ENCODE assay signal across 9 mouse cellular contexts in the genomic region with DNA sequence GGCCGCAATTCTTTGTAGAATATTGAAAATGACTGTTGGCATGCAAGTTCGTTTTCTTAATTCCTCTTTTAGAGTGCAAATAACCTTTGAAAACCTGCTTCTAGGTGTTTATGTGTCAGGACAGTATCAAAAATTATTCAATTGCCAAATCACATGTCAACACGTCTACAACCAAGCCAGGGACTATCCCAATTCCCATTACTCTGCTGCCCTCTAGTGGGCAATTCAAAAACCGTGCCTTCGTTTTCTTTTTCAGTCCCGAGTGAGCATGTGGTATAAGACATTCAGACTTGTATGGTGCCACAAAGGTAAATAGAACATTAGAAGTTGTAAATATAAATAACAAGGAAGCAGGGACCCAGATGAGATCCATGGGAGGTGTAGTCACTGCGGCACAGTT.
A peak's percentile ranks its signal among the peaks of the same experiment; 100 is the strongest.
DNase-seq lines count a peak whose midpoint lies in the region; ATAC-seq lines count a peak whose summit lies in the region.
"Had no signal": no experiment of that assay in that cellular context is flagged by ENCODE, and none has a peak within 500 bp of the region (broad histone marks: within the 10 kb centered on the region; RNA-seq: fewer than 3 reads in every experiment).

No protein-coding gene starts in this region.

- WGBS in forebrain, embryonic 11.5 days: 22% methylated on average over 7 of the region's 7 CpGs

- H3K4me1 ChIP-seq in forebrain, embryonic 11.5 days (replicated peaks; ENCODE audit: control insufficient read depth, insufficient read depth, low read length): peaks cover 12% of the 10 kb centered on the region; the same call in 1 of the 2 replicates

- peak; percentile 38 for DNase-seq in CD4-positive, CD25-positive, alpha-beta regulatory T cell, adult 2 months (ENCODE audit: low read depth, low spot score)
- DNase-seq in brain, adult 2 months (ENCODE audit: low read depth, low spot score): peak; percentile 81
- peak; percentile 87 for DNase-seq in forebrain, embryonic 11.5 days (ENCODE audit: low spot score)
- DNase-seq in layer of hippocampus, postnatal 14 days (ENCODE audit: low spot score in 2 of 2): peak; percentile 78 to 90
- peak; percentile 58 for DNase-seq in lung, postnatal 25 days (ENCODE audit: low spot score)
- peak; percentile 80 for DNase-seq in right cerebral cortex, postnatal 4 days

- H3K9me3 ChIP-seq in forebrain, embryonic 11.5 days (ENCODE audit: control insufficient read depth, low read length): no peaks in the 10 kb centered on the region

- ATAC-seq in CD4-positive, CD25-positive, alpha-beta regulatory T cell, adult 4 months: no peak
- ATAC-seq in forebrain, embryonic 11.5 days (replicated peaks; ENCODE audit: low FRiP score): 0 out of 2 replicates have a peak, but pooled peaks have one; percentile 21
- ATAC-seq in hematopoietic stem cell, adult 5-6 weeks (replicated peaks in 1 of 2; ENCODE audit: insufficient read depth in 1 of 2, low FRiP score in 2 of 2, low TSS enrichment in 1 of 2, low read depth in 1 of 2, poor library complexity in 2 of 2, severe bottlenecking in 2 of 2): peak; percentile 69 to 73; a peak in 2 of 4 replicates

- H3K27me3 ChIP-seq in forebrain, embryonic 11.5 days (ENCODE audit: control insufficient read depth, insufficient read depth, low read length): no peaks in the 10 kb centered on the region

- H3K27ac ChIP-seq in forebrain, embryonic 11.5 days (ENCODE audit: low read depth, low read length): no peak overlapping the region
- H3K27ac ChIP-seq: macrophage had no signal

- no peak overlapping the region for H3K4me3 ChIP-seq in forebrain, embryonic 11.5 days (ENCODE audit: low read depth, low read length)

- H3K9ac ChIP-seq in forebrain, embryonic 11.5 days (ENCODE audit: low read length): no peak overlapping the region

- no peaks in the 10 kb centered on the region for H3K36me3 ChIP-seq in forebrain, embryonic 11.5 days (ENCODE audit: control insufficient read depth, insufficient read depth, low read length)

- H3K4me2 ChIP-seq in forebrain, embryonic 11.5 days (ENCODE audit: low read depth, low read length, severe bottlenecking): no peak overlapping the region
